Mouse (Mus musculus) megakaryocyte-erythroid progenitor cell, adult 5 weeks (primary cell): Measurements from ENCODE around the gene Adat3. TPM values are rescaled to one million over a fixed set of nuclear protein-coding genes. Genes with fewer than 3 reads are reported as not detected.

ENCODE experiments used
- polyA plus RNA-seq: library from polyadenylated mRNA; stranded (reverse); fragments of >175 nt; gene quantifications from 2 replicates; pipeline ENCODE4 v1.2.3, GENCODE M21; 2012

The Adat3 gene
- 13.4 and 15.6 TPM in 2 replicates for polyA plus RNA-seq

GRCm38 (mm10) chr10:80602698-80603325 is at the start of gene Adat3, which contains the start of gene Scamp4:
Adat3 (plus strand) TSS chr10:80602880.
Scamp4 (plus strand) TSS chr10:80602872.

GRCm38 (mm10) chr10:80561116-80561944 is 41.4 kb upstream of the Adat3 start, which contains the start of gene Rexo1:
Rexo1 (minus strand) TSS chr10:80561560.

GRCm38 (mm10) chr10:80577195-80578130 is 25.2 kb upstream of the Adat3 start, which contains the start of gene Klf16:
Klf16 (minus strand) TSS chr10:80577321.

GRCm38 (mm10) chr10:80589879-80590854 is 12.5 kb upstream of the Adat3 start, which contains the start of gene Abhd17a:
Abhd17a (minus strand) TSS chr10:80590341.

GRCm38 (mm10) chr10:80605721-80606120 is 3.0 kb downstream of the Adat3 start, which contains the start of gene Gm49322:
Gm49322 (plus strand) TSS chr10:80606021.

GRCm38 (mm10) chr10:80622661-80623456 is 20.2 kb downstream of the Adat3 start, which contains the start of gene Csnk1g2:
Csnk1g2 (plus strand) TSS chr10:80622838.

GRCm38 (mm10) chr10:80656863-80657623 is 54.4 kb downstream of the Adat3 start, which contains the start of gene Btbd2:
Btbd2 (minus strand) TSS chr10:80657071.

Other genes with a start within 250 kb of the Adat3 start
- 0.23 and 0.25 TPM in 2 replicates for gene Plk5, start 246.4 kb upstream of the Adat3 start, polyA plus RNA-seq
- gene Mex3d, start 215.2 kb upstream of the Adat3 start, polyA plus RNA-seq = 29.8 and 33.4 TPM in 2 replicates
- gene Mbd3, start 203.3 kb upstream of the Adat3 start, polyA plus RNA-seq = 234 and 278 TPM in 2 replicates
- gene Uqcr11, start 196.1 kb upstream of the Adat3 start, polyA plus RNA-seq = 1,352 and 1,389 TPM in 2 replicates
- gene Tcf3, start 169.2 kb upstream of the Adat3 start, polyA plus RNA-seq = 552 and 623 TPM in 2 replicates
- 0.01 and 0.04 TPM in 2 replicates for gene Onecut3, start 108.0 kb upstream of the Adat3 start, polyA plus RNA-seq
- 0.06 and 0.09 TPM in 2 replicates for gene Atp8b3, start 63.8 kb upstream of the Adat3 start, polyA plus RNA-seq
- 237 and 340 TPM in 2 replicates for gene Rexo1, start 41.3 kb upstream of the Adat3 start, polyA plus RNA-seq
- 120 and 125 TPM in 2 replicates for gene Klf16, start 25.6 kb upstream of the Adat3 start, polyA plus RNA-seq
- 412 and 620 TPM in 2 replicates for gene Abhd17a, start 12.5 kb upstream of the Adat3 start, polyA plus RNA-seq
- gene Scamp4, start within 50 bp of the Adat3 start, polyA plus RNA-seq = 86.8 and 101 TPM in 2 replicates
- gene Gm49322, start 3.1 kb downstream of the Adat3 start, polyA plus RNA-seq = 1.1 and 1.3 TPM in 2 replicates
- 452 and 519 TPM in 2 replicates for gene Csnk1g2, start 20.0 kb downstream of the Adat3 start, polyA plus RNA-seq
- gene Btbd2, start 54.2 kb downstream of the Adat3 start, polyA plus RNA-seq = 133 and 134 TPM in 2 replicates
- 370 and 381 TPM in 2 replicates for gene Mknk2, start 75.2 kb downstream of the Adat3 start, polyA plus RNA-seq
- 37.5 and 39.8 TPM in 2 replicates for gene Mob3a, start 99.1 kb downstream of the Adat3 start, polyA plus RNA-seq
- gene Izumo4, start 99.3 kb downstream of the Adat3 start, polyA plus RNA-seq = 8.4 and 16.4 TPM in 2 replicates
- 28.2 and 36.4 TPM in 2 replicates for gene Ap3d1, start 139.4 kb downstream of the Adat3 start, polyA plus RNA-seq
- gene Dot1l, start 152.3 kb downstream of the Adat3 start, polyA plus RNA-seq = 125 and 175 TPM in 2 replicates
- 664 and 723 TPM in 2 replicates for gene Sf3a2, start 195.3 kb downstream of the Adat3 start, polyA plus RNA-seq
- 278 and 319 TPM in 2 replicates for gene Plekhj1, start 195.7 kb downstream of the Adat3 start, polyA plus RNA-seq
- 2.5 and 3.9 TPM in 2 replicates for gene Amh, start 202.4 kb downstream of the Adat3 start, polyA plus RNA-seq
- 0.26 and 2.1 TPM in 2 replicates for gene Jsrp1, start 210.6 kb downstream of the Adat3 start, polyA plus RNA-seq
- gene Oaz1, start 223.8 kb downstream of the Adat3 start, polyA plus RNA-seq = 4,386 and 4,591 TPM in 2 replicates
- gene Lingo3, start 241.2 kb downstream of the Adat3 start, polyA plus RNA-seq = 0.05 and 0.24 TPM in 2 replicates